Mouse (Mus musculus): ENCODE measurements around the gene Zkscan17.

The Zkscan17 gene

GRCm38 (mm10) chr11:59518226-59518625, 8.3 kb downstream of the Zkscan17 start:
- peak; percentile 24 to 44 for DNase-seq

GRCm38 (mm10) chr11:59517441-59517840, 9.1 kb downstream of the Zkscan17 start:
- DNase-seq = no peak

DNA sequence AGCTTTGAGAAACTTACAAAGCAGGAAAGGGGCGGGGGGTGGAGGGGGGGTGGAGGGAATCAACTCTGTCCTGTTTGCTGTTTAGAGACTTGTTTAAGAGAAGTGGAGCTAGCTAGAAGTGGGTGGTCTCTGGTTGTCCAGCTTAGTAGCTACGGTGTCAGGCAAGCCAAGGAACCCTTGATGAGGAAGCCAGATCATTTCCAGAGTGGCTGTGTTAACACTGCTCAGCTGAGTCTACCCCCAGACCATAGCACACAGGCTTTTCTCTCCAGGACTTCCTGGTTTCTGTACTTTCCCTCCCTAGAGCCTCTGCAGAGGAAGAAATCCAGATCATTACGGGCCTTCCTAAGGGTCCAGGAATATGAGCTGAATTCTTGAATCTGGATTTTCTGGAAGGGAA, 11.8 kb downstream of the Zkscan17 start:
- DNase-seq = no peak

DNA sequence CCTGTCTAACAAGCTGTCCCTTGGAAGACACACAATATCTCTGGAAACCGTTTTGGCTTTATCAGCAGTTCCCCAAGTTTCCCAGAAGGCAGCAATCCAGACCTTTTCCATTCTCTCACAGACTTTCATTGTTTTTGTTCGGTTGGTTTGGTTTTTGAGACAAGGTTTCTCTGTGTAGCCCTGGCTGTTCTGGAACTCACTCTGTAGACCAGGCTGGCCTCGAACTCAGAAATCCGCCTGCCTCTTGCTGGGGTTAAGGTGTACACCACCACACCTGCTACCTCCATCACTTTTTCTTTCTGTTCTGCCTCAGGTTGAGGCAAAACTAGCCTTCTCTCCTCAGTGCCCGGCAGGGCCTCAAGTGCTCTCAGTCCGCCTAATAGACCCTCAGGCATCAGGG, 12.2 kb downstream of the Zkscan17 start:
- no peak for DNase-seq

- DNase-seq = no peak
These were observed 13.0 kb downstream of the Zkscan17 start for GRCm38 (mm10) chr11:59513556-59513955.

DNA sequence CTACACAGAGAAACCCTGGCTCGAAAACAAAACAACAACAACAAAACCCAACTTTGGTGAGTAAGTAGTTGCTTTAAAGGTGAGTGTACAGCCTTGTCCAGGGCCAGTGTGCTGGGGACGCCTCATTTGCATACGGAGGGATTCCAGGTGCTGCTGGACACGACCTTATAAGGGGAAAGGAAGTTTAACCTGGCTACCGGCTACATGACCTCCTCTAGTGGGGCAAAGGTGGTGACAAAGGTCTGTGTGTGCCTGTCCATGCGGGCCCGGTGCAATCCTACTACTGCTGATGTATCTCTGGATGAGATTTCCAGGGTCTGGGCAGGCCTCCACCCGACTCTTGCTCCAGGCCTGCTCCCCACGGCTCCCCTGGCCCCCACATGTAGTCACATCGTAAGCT, 13.8 kb downstream of the Zkscan17 start:
- no peak for DNase-seq

GRCm38 (mm10) chr11:59511558-59511957, 15.0 kb downstream of the Zkscan17 start:
- DNase-seq = no peak

GRCm38 (mm10) chr11:59506713-59507074, 19.9 kb downstream of the Zkscan17 start:
- no peak for DNase-seq

- peak; percentile 57 to 73 for DNase-seq
These were observed 20.5 kb downstream of the Zkscan17 start for GRCm38 (mm10) chr11:59505839-59506712.

- peak; percentile 68 to 79 for DNase-seq
These were observed 21.2 kb downstream of the Zkscan17 start for GRCm38 (mm10) chr11:59505351-59505838.

- no peak for DNase-seq
These were observed 24.4 kb downstream of the Zkscan17 start for GRCm38 (mm10) chr11:59501978-59502700.

GRCm38 (mm10) chr11:59497747-59498146, 28.8 kb downstream of the Zkscan17 start:
- no peak for DNase-seq

DNA sequence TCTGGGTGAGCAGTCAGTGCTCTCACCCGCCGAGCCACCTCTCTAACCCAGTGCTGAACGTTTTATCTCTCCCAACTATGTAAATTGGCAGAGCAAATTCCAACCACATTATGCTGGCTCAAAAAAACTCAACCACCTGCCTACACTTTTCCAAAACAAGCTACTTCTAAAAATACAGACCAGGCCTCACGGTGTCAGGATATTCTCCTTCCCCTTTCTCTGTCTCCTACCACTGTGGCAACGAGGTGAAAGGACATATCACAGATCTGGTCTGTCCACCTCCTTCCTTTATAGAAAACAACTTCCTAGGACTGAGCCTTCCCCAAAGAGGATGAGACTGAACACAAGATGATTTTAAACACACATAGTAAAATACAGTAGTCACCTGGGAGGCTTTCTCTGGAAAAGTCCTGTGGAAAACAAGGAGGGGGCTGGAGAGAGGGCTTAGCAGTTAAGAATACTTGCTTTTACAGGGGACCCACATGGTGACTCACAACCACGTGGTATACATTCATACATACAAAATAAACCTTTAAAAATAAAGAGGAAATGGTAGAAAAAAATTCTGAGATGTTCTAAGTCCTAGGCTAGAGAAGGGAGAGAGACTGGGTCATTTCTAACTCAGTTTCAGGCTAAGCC, 29.8 kb downstream of the Zkscan17 start:
- DNase-seq = no peak

GRCm38 (mm10) chr11:59486222-59486621, 40.3 kb downstream of the Zkscan17 start:
- no peak for DNase-seq

- no peak for DNase-seq
These were observed 40.9 kb downstream of the Zkscan17 start for GRCm38 (mm10) chr11:59485641-59486040.

- DNase-seq = no peak
These were observed 43.3 kb downstream of the Zkscan17 start for GRCm38 (mm10) chr11:59483212-59483611.

DNA sequence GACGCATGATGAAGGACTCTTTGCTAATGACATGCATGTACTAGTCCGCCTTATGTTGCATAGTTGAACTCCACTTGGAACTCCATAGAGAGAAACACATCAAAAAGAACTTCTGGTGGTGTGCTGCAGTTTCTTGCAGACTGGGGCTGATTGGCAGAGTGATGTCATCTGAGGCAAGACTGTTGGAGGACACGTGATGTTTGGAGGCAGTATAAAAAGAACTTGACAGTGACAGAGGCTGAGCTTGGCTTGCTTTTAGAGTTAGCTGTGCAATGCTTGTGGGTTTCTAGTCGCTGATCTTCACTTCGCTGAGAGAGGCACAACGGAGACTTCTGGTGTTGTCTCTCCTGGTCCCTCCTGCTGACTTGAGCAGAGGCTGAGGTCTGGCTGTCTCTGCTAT, 49.3 kb downstream of the Zkscan17 start:
- DNase-seq = no peak

DNA sequence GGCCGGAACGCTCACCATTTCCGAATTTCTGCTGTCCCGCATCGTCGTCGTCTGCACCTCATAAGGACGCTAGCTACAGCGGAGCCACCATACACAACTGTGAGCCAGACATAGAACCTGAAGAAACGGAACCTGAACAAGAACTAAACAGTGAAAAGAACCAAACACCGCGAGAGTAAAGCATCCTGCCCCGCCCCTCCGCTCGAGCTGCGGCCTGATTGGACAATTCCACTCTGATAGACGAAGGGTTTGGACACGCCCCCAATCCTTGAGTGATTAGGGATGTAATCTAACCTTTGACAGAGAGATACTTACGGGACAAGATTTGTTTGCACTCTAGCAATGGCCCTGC, 54.2 kb downstream of the Zkscan17 start, which contains the start of gene Zfp867:
TSS of gene Zfp867 (minus strand) at position 149 of the 352 bp plus-strand sequence.
- peak; percentile 66 to 76 for DNase-seq

DNA sequence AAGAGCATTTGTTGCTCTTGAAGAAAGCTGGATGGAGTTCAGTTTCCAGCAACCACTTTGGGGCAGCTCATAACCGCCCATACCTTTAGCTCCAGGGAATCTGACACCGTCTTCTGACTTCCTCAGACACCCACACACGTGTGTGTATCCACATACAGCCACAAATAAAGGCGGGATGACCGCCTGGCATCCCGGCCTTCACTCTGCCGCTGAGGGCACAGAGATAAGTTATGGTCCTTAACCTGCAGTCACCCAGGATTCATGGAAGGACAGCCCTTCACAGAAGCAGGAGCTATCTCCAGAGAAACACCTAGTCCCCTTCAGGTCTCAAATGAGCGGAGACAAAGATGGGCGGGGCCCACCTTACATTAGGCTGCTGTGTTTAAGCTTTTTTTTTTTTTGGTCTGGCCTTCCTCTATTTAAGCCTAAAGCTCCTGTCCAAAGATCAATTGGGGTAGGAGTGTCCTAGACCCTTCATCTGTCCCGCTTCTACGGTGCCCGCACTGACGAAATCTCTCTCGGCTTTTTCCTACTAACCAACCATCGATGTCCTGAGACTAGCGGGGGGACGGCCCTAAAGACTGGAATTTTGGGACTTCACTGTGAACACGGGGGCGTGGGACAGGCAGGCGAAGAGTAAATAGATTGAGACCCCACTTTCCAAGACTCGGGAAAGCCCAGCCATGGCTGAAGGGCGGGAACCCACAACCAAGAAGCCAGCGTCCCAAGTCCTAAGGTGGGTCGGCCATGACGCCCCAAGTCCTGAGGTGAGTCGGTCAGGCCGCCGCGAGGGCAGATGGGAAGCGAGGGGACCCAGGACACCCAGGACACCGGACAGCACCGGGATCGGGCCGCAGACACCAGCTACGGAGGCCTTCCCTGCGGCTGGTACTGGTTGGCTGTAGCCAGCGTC, 54.9 kb downstream of the Zkscan17 start:
- no peak for DNase-seq

DNA sequence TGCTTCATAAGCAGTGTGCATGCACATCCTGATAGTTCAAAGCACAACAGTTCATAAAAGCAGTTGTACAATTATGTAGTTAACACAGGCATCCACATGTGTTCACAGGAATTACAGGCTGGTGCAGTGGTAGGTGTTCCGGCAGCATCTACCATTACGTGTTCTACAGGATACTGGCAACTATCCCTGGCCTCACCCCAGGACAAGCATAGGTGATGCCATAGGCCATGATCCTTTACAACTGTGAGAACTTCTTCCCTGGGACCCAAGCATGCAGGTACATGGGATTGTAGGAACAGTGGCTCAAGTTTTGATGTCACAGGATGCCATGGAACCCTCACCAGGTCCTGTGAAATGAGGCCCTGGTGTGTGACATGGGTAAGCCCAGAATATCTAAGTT, 66.1 kb downstream of the Zkscan17 start:
- no peak for DNase-seq

GRCm38 (mm10) chr11:59458973-59459372, 67.6 kb downstream of the Zkscan17 start:
- no peak for DNase-seq

DNA sequence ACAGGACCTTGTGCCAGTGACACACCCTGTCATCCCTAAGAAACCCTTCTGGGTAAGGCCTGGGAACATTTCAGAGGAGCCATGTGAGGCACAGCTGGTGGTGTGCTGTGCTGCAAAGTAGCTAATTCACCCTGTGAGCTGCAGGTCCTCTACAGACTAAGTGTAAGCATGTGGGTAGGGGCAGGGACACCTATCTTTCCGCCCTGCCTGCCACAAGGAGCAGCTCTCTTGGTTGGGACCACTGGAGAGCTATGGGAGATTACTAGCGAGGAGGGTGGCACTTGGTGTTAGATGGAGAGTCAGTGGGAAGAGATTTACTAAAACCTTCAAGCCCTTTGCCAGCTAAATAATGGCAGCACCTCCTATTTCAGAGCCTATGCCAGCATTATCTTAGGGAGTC, 69.7 kb downstream of the Zkscan17 start:
- no peak for DNase-seq

Measured in thymus, adult 18-20 months (tissue).